Mouse (Mus musculus): ENCODE results near the gene Alox5ap. TPM values are rescaled to one million over a fixed set of nuclear protein-coding genes. Genes with fewer than 3 reads are reported as not detected.
A peak's percentile ranks its signal among the peaks of the same experiment; 100 is the strongest.

Alox5ap gene
- polyA plus RNA-seq, 1 experiment from 2014 or later, result 9.3 TPM

- Histone ChIP-seq H3K4me2 (no peak overlapping the region), H3K4me1 (ENCODE audit: insufficient read depth) (no peaks in the 10 kb centered on the region), H3K36me3 (ENCODE audit: insufficient read depth) (no peaks in the 10 kb centered on the region), H3K9ac (no peak overlapping the region), H3K27ac (ENCODE audit: low read depth) (no peak overlapping the region), H3K9me3 (ENCODE audit: low read depth, low read length) (no peaks in the 10 kb centered on the region), H3K27me3 (ENCODE audit: insufficient read depth, low read length) (no peaks in the 10 kb centered on the region), H3K4me3 (ENCODE audit: low read depth, low read length) (no peak overlapping the region)
- DNase-seq, result no peak
- WGBS, result 38% methylated on average over 14 of the region's 14 CpGs
- no peak for ATAC-seq (ENCODE audit: insufficient read depth)
- TF ChIP-seq CTCF (IDR thresholded peaks at IDR 0.05; ENCODE audit: low read depth), result no peak
Measured at GRCm38 (mm10) chr5:149257518-149258281, 6.9 kb upstream of the Alox5ap start.

DNA sequence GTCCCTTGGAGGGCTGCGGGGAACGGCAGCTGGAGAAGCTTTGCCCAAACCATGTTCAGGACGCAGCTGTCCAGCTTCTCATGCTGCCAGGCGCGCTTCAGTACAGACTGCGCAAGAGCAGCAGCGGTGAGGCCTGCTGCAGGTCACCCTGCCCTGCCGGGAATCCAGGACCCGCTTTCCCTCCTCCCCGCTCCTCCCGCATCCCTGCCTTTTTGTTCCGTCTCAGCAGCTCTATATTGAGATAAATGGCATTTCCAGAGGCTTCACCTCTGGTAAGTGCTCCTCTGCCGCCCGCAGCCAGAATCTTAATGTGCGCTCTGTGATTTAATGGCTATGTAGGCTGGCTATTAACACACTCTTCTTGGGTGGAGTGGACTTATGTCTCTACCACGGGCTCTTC, 5.5 kb upstream of the Alox5ap start:
- Histone ChIP-seq H3K9me3 (ENCODE audit: low read depth, low read length) (no peaks in the 10 kb centered on the region), H3K4me3 (ENCODE audit: low read depth, low read length) (no peak overlapping the region), H3K27me3 (ENCODE audit: insufficient read depth, low read length) (no peaks in the 10 kb centered on the region), H3K4me1 (ENCODE audit: insufficient read depth) (no peaks in the 10 kb centered on the region), H3K9ac (no peak overlapping the region), H3K4me2 (0 out of 2 replicates have a peak overlapping the region, but pooled peaks have one; percentile 3), H3K27ac (ENCODE audit: low read depth) (no peak overlapping the region), H3K36me3 (ENCODE audit: insufficient read depth) (no peaks in the 10 kb centered on the region)
- TF ChIP-seq CTCF (IDR thresholded peaks at IDR 0.05; ENCODE audit: low read depth), result no peak
- ATAC-seq (ENCODE audit: insufficient read depth), result no peak
- 24% methylated on average over 16 of the region's 16 CpGs for WGBS
- DNase-seq, result peak; percentile 42

GRCm38 (mm10) chr5:149261449-149261848, 3.1 kb upstream of the Alox5ap start:
- no peak for ATAC-seq (ENCODE audit: insufficient read depth)
- Histone ChIP-seq H3K27ac (ENCODE audit: low read depth) (no peak overlapping the region), H3K27me3 (ENCODE audit: insufficient read depth, low read length) (no peaks in the 10 kb centered on the region), H3K4me3 (ENCODE audit: low read depth, low read length) (no peak overlapping the region), H3K36me3 (ENCODE audit: insufficient read depth) (no peaks in the 10 kb centered on the region), H3K4me1 (ENCODE audit: insufficient read depth) (no peaks in the 10 kb centered on the region), H3K9ac (no peak overlapping the region), H3K9me3 (ENCODE audit: low read depth, low read length) (no peaks in the 10 kb centered on the region), H3K4me2 (no peak overlapping the region)
- TF ChIP-seq CTCF (IDR thresholded peaks at IDR 0.05; ENCODE audit: low read depth), result no peak
- no peak for DNase-seq
- WGBS, result 78% methylated on average over 7 of the region's 7 CpGs

- ATAC-seq (ENCODE audit: insufficient read depth) (no peak), DNase-seq (peak; percentile 52)
- H3K4me3 ChIP-seq (ENCODE audit: low read depth, low read length), result no peak overlapping the region
- no peaks in the 10 kb centered on the region for H3K27me3 ChIP-seq (ENCODE audit: insufficient read depth, low read length)
- H3K27ac ChIP-seq (ENCODE audit: low read depth), result no peak overlapping the region
- H3K9me3 ChIP-seq (ENCODE audit: low read depth, low read length), result no peaks in the 10 kb centered on the region
- H3K4me1 ChIP-seq (ENCODE audit: insufficient read depth), result no peaks in the 10 kb centered on the region
- WGBS, result 64% methylated on average over 6 of the region's 6 CpGs
- TF ChIP-seq CTCF (IDR thresholded peaks at IDR 0.05; ENCODE audit: low read depth), result peak; percentile 62
- no peaks in the 10 kb centered on the region for H3K36me3 ChIP-seq (ENCODE audit: insufficient read depth)
- H3K9ac ChIP-seq, result no peak overlapping the region
- no peak overlapping the region for H3K4me2 ChIP-seq
Measured at GRCm38 (mm10) chr5:149261866-149262265, 2.7 kb upstream of the Alox5ap start.

DNA sequence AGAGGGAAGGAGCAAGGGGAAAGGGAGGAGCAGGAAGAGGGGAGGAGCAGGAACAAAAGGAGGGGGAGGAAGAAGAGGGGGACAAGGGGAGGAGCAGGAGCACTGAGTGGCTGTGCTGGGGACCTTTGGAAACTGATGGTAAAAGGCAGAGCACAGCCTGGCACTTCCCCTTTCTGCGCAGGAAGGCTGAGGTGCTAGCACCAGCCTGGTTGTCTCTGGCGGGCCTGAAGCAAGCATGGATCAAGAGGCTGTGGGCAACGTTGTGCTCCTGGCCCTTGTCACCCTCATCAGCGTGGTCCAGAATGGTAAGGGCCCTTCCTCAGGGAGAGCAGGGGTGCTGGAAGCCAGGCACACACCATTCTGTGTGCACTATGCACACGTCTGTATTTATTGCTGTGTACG, 312 bp downstream of the Alox5ap start:
- Histone ChIP-seq H3K36me3 (ENCODE audit: insufficient read depth) (no peaks in the 10 kb centered on the region), H3K9ac (no peak overlapping the region), H3K4me1 (ENCODE audit: insufficient read depth) (no peaks in the 10 kb centered on the region), H3K4me3 (ENCODE audit: low read depth, low read length) (no peak overlapping the region), H3K9me3 (ENCODE audit: low read depth, low read length) (no peaks in the 10 kb centered on the region), H3K27ac (ENCODE audit: low read depth) (no peak overlapping the region), H3K4me2 (no peak overlapping the region), H3K27me3 (ENCODE audit: insufficient read depth, low read length) (no peaks in the 10 kb centered on the region)
- TF ChIP-seq CTCF (IDR thresholded peaks at IDR 0.05; ENCODE audit: low read depth), result no peak
- WGBS, result 44% methylated on average over 5 of the region's 6 CpGs
- ATAC-seq (ENCODE audit: insufficient read depth), result no peak
- DNase-seq, result no peak

GRCm38 (mm10) chr5:149266761-149267221, 2.2 kb downstream of the Alox5ap start:
- ATAC-seq (ENCODE audit: insufficient read depth) (no peak), DNase-seq (no peak)
- Histone ChIP-seq H3K36me3 (ENCODE audit: insufficient read depth) (no peaks in the 10 kb centered on the region), H3K4me2 (no peak overlapping the region), H3K9ac (no peak overlapping the region), H3K27me3 (ENCODE audit: insufficient read depth, low read length) (no peaks in the 10 kb centered on the region), H3K4me1 (ENCODE audit: insufficient read depth) (no peaks in the 10 kb centered on the region), H3K27ac (ENCODE audit: low read depth) (no peak overlapping the region), H3K9me3 (ENCODE audit: low read depth, low read length) (no peaks in the 10 kb centered on the region; the same call in 1 of the 2 replicates), H3K4me3 (ENCODE audit: low read depth, low read length) (no peak overlapping the region)
- TF ChIP-seq CTCF (IDR thresholded peaks at IDR 0.05; ENCODE audit: low read depth), result no peak
- 73% methylated on average over 8 of the region's 8 CpGs for WGBS

DNA sequence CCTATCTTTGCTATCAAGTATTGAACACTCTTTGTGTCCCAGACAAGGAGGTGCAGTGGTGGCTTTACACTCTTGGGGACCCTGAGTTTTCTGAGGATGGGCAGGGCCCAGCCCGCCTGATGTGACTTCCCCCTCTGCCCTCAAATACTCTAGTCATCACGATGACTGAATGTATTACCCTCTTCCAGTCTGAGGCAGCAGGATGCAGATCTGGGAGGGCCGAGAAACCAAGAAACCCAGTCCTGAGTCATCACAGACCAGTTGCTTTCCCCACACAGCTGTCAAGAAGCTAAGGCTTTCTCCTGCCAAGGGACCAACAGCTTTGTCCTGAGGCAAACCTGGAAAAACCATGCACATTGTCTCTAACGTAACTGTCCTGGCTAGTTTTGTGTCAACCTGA, 2.9 kb downstream of the Alox5ap start:
- 66% methylated on average over 4 of the region's 4 CpGs for WGBS
- no peaks in the 10 kb centered on the region for H3K4me1 ChIP-seq (ENCODE audit: insufficient read depth)
- no peak overlapping the region for H3K4me3 ChIP-seq (ENCODE audit: low read depth, low read length)
- no peak overlapping the region for H3K4me2 ChIP-seq
- DNase-seq (no peak), ATAC-seq (ENCODE audit: insufficient read depth) (no peak)
- H3K27me3 ChIP-seq (ENCODE audit: insufficient read depth, low read length), result no peaks in the 10 kb centered on the region
- TF ChIP-seq CTCF (IDR thresholded peaks at IDR 0.05; ENCODE audit: low read depth), result no peak
- no peak overlapping the region for H3K27ac ChIP-seq (ENCODE audit: low read depth)
- H3K9me3 ChIP-seq (ENCODE audit: low read depth, low read length), result no peaks in the 10 kb centered on the region; the same call in 1 of the 2 replicates
- no peaks in the 10 kb centered on the region for H3K36me3 ChIP-seq (ENCODE audit: insufficient read depth)
- H3K9ac ChIP-seq, result no peak overlapping the region

All from lung, embryonic 14.5 days (tissue).